Mouse (Mus musculus) urinary bladder, postnatal 25 days (tissue): Measurements from ENCODE around the gene Kcnq1.

ENCODE experiments used
- DNase-seq: peaks from one replicate; pipeline ENCODE4 v3.0.0; 2022; ENCODE audit warnings: low spot score

Kcnq1 gene

GRCm38 (mm10) chr7:143093847-143094246 lies 12.3 kb upstream of the Kcnq1 start:
- DNase-seq, result no peak

GRCm38 (mm10) chr7:143094592-143095553 lies 11.3 kb upstream of the Kcnq1 start, which contains the start of gene Trpm5:
Gene Trpm5 (minus strand): TSS chr7:143094642.
- DNase-seq, result peak; percentile 68

- DNase-seq, result no peak
Measured at GRCm38 (mm10) chr7:143095554-143095907, 10.6 kb upstream of the Kcnq1 start.

GRCm38 (mm10) chr7:143100759-143101158 lies 5.4 kb upstream of the Kcnq1 start:
- no peak for DNase-seq

GRCm38 (mm10) chr7:143105258-143105897 lies 784 bp upstream of the Kcnq1 start:
- no peak for DNase-seq

- DNase-seq, result peak; percentile 38
Measured at GRCm38 (mm10) chr7:143106672-143107465, 707 bp downstream of the Kcnq1 start.

GRCm38 (mm10) chr7:143108200-143108599 lies 2.0 kb downstream of the Kcnq1 start:
- DNase-seq, result no peak

- DNase-seq, result no peak
Measured at GRCm38 (mm10) chr7:143108996-143109660, 3.0 kb downstream of the Kcnq1 start.

GRCm38 (mm10) chr7:143109696-143110095 lies 3.5 kb downstream of the Kcnq1 start:
- no peak for DNase-seq

- no peak for DNase-seq
Measured at GRCm38 (mm10) chr7:143110803-143111202, 4.6 kb downstream of the Kcnq1 start.

GRCm38 (mm10) chr7:143111719-143112118 lies 5.6 kb downstream of the Kcnq1 start:
- no peak for DNase-seq

GRCm38 (mm10) chr7:143112395-143112794 lies 6.2 kb downstream of the Kcnq1 start:
- DNase-seq, result no peak

GRCm38 (mm10) chr7:143114773-143115172 lies 8.6 kb downstream of the Kcnq1 start:
- DNase-seq, result no peak

GRCm38 (mm10) chr7:143116521-143116920 lies 10.4 kb downstream of the Kcnq1 start:
- DNase-seq, result no peak

- no peak for DNase-seq
Measured at GRCm38 (mm10) chr7:143119407-143119806, 13.2 kb downstream of the Kcnq1 start.

GRCm38 (mm10) chr7:143119826-143120225 lies 13.7 kb downstream of the Kcnq1 start:
- DNase-seq, result no peak

- DNase-seq, result no peak
Measured at GRCm38 (mm10) chr7:143122191-143122590, 16.0 kb downstream of the Kcnq1 start.

- DNase-seq, result peak; percentile 27
Measured at GRCm38 (mm10) chr7:143123876-143124669, 17.9 kb downstream of the Kcnq1 start.

GRCm38 (mm10) chr7:143124902-143125301 lies 18.7 kb downstream of the Kcnq1 start:
- DNase-seq, result no peak

GRCm38 (mm10) chr7:143132815-143133214 lies 26.7 kb downstream of the Kcnq1 start:
- DNase-seq, result no peak

- no peak for DNase-seq
Measured at GRCm38 (mm10) chr7:143136125-143136524, 30.0 kb downstream of the Kcnq1 start.
